Mouse (Mus musculus): ENCODE results near the gene Nol3.
A peak's percentile ranks its signal among the peaks of the same experiment; 100 is the strongest.

Gene Nol3

DNA sequence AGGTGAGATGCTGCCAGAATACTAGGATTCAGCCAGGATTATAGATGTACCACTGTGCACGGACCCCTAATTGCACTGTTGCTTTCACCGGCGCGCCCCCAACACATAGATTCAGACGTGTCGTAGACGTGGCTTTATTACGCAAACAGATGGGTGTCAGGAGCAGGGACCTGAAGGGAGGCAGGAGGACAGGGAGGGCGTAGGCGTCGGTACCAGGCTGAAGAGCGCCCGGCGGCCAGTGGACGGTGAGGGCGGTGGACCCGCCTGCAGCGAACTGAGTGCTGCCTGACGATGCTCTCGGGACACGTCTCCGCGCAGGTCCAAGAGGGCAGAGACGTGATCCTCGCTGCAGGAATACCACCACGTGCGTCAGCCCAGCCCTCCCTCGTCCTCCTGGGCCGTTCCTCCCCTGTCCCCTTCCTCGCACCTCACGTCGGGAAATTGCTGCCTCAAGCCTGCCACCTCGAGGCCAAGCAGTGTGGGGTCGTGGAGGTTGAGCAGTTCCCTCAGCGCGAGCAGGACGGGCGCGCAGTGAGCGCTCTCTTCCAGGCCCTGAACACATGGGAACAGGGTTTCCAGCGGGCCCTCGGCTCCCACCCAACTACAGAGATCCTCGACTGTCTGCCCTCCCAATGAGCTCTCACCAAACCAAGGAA, 14.0 kb downstream of the Nol3 start, which contains the start of gene 4931428F04Rik:
TSS of gene 4931428F04Rik (minus strand) at position 60 of the 656 bp plus-strand sequence.
- DNase-seq: peak; percentile 73 to 77

GRCm38 (mm10) chr8:105290554-105291314, 14.8 kb downstream of the Nol3 start:
- DNase-seq: peak; percentile 88 to 97

- DNase-seq: peak in 1 of 2 experiments; percentile 39
These were observed 15.4 kb downstream of the Nol3 start for GRCm38 (mm10) chr8:105291364-105291763.

- DNase-seq: peak in 1 of 2 experiments; percentile 43
These were observed 15.9 kb downstream of the Nol3 start for GRCm38 (mm10) chr8:105291802-105292201.

GRCm38 (mm10) chr8:105292471-105292870, 16.5 kb downstream of the Nol3 start:
- DNase-seq: peak in 1 of 2 experiments; percentile 47

GRCm38 (mm10) chr8:105293405-105293804, 17.5 kb downstream of the Nol3 start:
- peak; percentile 86 to 87 for DNase-seq

DNA sequence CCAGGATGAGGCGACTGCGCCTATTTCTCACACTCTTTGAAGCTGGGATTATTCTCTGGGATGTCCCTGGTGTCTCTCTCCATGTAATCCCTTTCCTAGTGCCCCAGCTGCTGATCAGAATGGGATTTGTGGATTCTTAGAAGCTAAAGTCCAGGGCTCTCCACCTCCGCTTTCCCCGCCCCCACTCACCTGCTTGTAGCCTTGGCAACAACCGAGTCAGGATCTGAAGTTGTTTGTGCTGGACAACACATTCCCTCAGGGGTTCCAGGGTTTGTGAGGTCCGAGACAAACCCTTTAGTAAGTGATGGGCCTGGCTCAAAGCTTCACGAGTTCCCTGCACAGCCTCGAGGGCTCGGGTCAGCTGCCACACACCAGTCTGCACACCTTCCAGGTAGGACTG, 18.8 kb downstream of the Nol3 start:
- DNase-seq: no peak

DNA sequence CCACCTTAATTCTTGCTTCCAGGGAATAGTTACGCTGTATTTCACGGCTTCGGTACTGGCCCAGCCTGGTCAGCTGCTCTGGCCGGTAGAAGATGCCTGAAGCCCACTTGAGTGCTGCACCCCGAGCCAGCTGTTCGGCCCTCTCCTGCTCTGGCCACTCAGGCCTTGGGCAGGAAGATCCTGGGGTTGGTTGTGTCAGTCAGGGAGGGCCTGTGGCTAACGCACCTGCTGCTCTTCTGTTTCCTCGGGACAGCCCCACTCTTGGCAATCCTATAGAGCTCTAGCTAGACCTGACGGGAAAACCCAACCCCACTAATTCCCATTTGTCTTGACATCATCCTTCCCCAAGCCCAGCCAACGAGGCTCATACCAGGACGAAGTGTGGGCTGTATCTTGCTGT, 19.3 kb downstream of the Nol3 start:
- DNase-seq: no peak

DNA sequence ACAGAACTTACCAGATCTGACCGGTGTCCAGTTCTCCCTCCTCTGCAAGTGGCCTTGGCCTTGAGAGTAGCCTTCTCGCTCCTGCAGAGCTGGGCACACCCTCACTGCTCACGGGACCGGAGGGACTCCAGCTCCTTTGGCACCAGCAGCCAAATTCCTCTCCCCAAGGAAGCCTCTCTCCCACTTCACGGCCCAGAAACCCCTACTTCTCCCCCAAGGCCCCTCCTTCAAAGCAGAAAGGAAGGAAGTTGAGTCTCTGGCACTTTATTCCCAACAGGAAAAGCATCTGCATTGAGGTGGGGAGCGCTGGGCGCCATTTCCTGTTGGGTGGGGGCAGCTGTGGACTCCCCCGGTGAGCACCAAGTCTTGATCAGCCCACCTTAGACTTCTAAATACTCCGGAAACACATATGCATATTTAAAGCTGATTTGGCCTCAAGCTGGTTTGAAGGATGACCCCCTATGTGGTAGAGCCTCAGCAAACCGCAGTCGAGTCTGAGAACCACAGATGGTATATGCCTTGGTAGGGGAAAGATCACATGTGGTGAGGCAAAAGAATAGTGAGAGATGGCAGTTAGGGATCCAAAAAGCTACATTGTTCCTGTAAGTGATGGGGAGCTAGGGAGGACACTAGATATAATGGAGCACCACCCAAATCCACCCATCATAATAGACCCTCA, 20.1 kb downstream of the Nol3 start, which contains the start of gene Exoc3l:
TSS of gene Exoc3l (minus strand) at position 207 of the 679 bp plus-strand sequence.
- DNase-seq: no peak

GRCm38 (mm10) chr8:105297511-105298192, 21.7 kb downstream of the Nol3 start, which contains the start of gene E2f4:
E2f4 (plus strand) TSS chr8:105297663.
- peak; percentile 91 to 95 for DNase-seq

DNA sequence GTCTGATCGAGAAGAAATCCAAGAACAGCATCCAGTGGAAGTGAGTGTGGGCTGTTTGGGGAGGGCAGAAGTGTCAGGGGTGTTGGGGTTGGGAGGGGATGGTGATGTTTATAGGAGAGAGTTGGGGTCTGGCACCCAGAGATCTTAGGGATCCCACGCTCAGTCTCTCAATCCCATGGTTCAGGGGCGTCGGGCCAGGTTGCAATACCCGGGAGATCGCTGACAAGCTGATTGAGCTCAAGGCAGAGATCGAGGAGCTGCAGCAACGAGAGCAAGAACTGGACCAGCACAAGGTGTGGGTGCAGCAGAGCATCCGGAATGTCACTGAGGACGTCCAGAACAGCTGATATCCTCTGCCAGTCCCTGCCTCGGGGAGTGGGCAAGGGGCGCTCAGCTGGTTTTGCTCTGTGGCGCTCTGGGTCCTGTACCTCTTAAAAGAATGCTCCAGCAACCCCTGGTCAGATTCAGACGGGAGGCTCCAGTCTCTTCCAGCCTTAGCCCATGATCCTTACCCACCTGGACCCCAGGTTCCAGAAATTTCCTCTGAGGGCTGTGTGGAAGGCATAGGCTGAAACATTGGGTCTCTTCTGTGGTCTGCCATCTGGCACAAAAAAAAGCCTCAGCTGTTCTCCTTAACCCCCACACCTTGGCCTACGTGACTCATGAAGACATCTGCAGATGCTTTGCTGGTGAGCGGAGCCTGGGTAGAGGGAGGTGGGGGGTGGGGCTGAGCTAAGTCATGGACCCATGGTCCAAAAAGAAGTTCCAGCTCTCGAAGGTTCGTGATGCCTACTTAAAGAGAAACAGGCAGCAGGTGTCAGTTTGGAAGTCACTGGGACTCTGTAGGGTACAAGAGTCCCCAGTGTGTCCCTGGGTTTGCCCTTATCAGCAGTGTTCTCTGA, 22.7 kb downstream of the Nol3 start:
- DNase-seq: no peak

DNA sequence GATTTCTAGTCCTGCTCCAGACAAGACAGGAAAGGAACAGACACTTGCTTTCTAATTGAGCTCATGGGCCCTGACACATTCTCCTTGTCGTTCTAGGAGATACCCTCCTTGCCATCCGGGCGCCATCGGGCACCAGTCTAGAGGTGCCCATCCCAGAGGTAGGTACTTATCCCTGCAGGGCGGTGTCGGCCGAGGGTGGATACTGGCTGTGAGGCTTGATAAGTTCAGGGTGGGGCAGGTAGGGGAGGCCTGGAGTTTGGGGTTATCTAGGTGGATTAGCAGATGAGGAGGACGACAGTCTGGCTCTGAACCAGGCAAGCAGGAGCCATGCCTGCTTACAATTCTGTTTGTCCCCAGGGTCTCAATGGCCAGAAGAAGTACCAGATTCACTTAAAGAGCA, 24.0 kb downstream of the Nol3 start:
- DNase-seq: no peak

DNA sequence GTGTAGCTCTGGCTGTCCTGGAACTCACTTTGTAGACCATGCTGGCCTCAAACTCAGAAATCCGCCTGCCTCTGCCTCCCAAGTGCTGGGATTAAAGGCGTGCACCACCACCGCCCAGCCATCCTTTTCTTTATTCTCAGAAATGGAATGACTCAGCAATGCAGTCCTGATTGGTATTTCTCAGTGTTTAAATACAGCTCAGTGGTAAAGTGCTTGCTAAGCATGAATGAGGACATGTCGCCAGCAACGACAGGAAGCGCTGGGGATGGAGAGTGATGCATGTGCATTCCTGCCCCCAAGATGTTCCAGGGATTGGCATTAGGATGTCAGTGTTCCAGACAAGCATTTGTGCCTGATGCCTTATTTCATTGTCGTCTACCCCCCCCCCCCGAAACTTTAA, 27.5 kb downstream of the Nol3 start:
- DNase-seq: no peak

GRCm38 (mm10) chr8:105303874-105304273, 27.9 kb downstream of the Nol3 start:
- DNase-seq: no peak

GRCm38 (mm10) chr8:105304325-105305210, 28.6 kb downstream of the Nol3 start:
- peak in 1 of 2 experiments; percentile 38 for DNase-seq

DNA sequence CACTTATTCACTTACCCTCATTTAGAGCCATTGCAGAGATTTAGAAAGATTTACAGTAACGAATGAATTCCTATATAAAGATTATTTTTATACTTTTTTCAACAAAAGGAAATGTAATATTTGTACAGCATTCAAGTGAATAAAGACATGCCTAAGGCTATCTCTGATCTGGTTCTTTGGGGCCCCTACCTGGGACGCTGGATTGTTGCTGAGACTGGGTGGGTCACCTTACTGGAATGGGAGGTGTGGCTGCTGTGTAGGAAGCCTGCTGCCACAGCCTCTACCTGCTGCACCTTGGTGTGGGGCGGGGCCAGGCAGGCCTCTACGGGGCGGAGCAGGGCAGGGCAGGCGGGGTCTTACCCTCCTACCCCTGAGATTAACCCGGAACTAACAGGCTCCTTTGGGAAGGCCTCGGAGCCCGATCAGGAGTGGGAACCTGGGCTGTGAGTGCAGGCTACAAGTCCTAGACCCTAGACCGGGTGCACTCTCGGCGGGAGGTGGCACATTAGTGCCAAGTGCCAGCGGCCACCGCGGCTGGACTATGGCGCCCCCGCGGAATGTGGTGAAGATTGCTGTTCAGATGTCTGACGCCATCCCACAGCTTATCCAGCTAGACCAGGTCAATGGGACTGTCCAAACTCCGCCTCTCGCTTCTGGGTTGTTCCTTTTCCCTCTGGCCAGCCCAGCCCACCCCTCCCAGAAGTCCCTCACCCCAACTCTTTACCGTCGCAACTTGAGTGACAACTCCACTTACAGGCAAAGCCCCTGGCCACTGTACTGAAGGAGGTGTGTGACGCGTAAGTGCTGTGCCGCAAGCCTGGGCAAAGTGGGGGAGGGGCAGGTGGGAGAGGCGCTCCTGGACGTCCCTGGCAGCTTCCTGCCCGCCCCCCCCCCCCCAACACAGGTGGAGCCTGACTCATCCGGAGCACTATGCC, 29.5 kb downstream of the Nol3 start, which contains the start of gene Elmo3:
TSS of gene Elmo3 (plus strand) at position 391 of the 935 bp plus-strand sequence.
- DNase-seq: peak; percentile 80 to 84

DNA sequence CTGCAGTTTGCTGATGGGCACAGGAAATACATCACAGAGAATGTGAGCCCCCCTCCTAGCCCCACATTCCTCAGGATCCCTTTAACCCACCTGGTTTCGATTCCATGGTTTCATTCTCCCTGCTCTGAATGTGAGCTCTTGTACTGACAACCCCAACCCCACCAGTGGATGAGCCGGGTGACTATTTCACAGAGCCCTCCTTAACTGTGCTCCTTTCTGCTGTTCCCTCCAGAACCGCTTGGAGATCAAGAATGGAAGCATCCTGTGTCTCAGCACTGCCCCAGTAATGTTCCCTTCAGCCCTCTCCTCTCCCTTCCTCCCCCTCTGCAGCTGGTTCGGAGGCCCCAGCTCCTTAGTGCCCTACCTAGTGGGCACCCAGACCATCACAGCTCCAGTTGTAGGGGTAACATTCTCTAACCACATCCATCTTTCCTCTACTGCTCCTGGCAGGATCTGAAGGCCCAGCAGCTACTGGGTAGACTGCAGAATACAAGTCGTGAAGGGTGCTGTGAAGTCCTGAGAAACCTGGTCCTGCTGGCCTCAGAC, 30.3 kb downstream of the Nol3 start:
- DNase-seq: peak; percentile 31 to 45

DNA sequence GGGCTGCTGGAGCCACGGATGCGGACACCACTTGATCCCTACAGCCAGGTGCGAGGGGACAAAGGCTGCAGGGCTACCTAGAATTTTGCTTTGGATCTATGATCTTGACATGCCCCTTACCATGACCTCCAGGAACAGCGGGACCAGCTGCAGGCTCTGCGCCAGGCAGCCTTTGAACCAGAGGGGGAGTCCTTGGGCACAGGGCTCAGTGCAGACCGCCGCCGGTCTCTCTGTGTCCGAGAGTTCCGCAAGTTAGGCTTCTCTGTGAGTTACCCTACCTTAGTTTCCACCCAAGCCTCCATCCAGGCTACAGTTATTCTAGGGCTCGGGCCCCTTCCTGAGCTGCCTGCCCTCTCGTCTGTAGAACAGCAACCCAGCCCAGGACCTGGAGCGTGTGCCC, 31.7 kb downstream of the Nol3 start:
- DNase-seq: peak in 1 of 2 experiments; percentile 49

DNA sequence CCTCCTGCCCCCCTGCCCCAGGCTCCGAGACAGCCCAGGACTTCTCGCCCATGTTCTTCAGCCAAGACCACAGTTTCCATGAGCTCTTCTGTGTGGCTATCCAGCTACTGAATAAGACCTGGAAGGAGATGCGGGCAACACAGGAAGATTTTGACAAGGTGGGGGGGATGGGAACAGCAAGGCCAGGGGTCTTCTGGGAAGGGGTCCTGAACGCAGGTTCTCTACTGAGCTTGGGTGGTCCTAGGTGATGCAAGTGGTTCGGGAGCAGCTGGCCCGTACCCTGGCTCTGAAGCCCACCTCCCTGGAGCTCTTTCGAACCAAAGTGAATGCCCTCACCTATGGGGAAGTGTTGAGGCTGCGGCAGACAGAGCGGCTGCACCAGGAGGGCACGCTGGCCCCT, 32.5 kb downstream of the Nol3 start:
- DNase-seq: peak in 1 of 2 experiments; percentile 45
